Mouse (Mus musculus): ENCODE results near the gene Rab40b.
"Not testable (repeated sequence)": the region's sequence is repeated elsewhere in the genome, so short reads cannot be mapped to it uniquely, and the experiment has no call there.

The Rab40b gene

DNA sequence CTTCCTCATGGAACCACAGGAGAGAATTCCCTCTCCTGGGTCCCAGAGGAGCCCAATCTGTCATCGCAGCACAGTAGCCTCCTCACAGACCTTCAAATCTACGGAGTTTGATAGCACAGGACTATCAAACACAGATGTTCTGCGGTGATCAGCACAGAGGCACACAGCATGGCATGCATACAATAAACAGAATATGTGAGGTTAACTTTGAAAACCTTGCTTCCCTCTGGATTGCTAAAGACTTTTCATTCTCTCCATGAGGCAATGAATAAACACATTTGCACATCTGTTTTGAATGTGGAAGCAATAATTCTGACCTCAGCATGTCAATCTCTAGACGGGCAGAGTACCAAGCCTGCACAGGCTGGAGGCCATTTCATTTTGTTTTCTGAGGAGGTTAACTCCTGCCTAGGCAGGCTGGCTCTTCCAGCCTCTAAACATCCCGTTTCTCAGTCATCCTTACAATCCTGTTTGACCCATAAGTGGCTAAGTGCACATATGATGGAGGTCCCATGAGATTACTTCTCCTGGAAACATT, 20.8 kb downstream of the Rab40b start:
- no peak for DNase-seq

DNA sequence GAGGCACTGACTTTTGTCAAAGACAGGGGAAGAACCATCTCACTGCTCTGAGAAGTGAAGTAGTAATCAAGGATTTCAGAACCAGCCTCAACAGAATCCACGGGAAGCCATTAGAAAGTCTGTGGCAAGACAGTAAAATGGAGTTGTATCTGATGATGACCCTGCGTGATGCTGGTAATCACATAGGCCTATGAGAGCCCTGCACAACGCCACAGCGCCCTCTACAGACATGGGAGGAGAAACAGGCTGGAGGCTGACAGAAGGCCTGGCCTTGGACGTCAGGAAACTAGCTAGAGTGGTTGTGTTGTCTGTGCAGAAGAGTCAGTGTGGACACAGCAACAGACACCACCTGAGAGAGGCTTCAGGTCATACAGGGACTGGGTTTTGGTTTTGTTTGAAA, 25.8 kb downstream of the Rab40b start:
- peak in 1 of 2 experiments; percentile 47 for DNase-seq

DNA sequence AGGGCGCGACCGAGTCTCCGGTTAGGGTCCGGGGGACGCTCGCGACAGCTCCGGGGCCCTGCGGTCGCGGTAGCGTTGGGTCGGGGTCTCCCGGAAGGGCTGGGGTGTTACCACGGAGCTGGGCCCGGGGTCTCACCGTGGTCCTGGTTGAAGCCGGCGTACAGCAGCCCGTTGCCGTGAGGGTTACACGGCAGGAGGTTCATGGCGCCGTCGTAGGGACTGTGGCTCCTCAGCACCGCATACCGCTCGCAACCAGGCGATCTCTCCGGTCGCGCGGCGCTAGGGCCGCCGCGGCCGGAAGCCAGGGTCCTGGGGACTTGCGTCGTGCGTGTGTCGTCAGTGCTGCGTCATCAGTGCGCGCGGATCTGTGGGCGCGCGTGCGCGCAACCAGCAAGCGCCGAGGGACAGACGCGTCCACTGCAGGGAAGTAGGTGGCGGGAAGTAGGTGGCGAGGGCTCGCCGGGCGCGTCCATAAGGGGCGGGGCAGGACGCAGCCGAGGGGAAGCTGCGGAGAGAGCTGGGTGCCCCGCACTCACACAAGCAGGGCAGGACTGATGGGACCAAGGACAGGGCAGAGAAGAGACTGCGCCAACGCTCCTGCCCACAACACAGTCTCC, 33.9 kb downstream of the Rab40b start, which contains the start of gene Wdr45b:
Gene Wdr45b, minus strand, starts transcription at position 355 of the 617 bp plus-strand sequence.
- peak; percentile 99 for DNase-seq

DNA sequence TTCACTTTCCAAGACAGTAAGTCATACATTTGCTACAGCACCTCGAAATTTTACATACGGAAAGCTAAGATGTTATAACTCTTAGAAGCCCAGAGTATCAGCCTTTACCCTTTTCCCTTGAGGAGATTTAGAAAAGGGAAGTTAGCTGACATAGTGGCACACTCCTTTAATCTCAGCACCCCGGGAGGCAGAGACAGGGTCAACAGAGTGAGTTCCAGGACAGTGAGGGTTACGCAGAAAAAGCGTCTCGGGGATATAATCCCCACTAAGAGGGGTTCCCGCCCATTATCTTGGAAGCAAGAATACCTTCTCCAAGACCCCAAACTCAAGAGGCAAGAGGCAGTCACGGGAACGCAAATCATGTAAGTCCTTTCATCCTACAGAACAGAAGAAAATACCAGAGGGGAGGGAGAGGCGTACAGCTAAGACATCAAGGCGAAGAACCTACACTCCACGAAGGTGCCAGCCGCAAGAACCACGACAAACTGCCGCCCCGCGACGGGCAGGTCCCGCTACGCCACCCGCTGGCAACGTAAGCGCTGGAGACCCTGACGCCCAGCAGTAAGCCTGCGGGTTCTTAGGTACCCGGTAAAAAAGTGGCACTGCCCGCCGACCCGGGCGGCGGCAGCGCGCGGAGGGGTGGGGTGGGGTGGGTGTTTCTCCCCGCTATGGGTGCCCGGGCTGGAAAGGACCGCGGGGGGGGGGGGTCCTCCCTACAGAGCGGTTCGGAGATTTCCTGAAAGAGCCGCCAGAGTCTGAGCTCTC, 34.5 kb downstream of the Rab40b start:
- peak; percentile 48 to 55 for DNase-seq

DNA sequence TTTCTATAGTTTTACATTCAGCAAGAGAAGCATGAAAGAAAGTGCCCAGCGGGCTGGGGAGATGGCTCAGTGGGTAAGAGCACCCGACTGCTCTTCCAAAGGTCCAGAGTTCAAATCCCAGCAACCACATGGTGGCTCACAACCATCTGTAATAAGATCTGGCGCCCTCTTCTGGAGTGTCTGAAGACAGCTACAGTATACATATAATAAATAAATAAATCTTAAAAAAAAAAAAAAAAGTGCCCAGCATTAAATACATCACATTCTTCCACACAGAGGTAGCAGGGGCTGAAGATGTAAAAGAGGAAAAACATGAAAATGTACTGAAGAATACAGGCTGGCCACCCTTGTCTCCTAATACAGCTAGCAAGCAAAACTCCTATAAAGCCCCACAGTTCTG, 39.3 kb downstream of the Rab40b start:
- DNase-seq, result not testable (repeated sequence)

DNA sequence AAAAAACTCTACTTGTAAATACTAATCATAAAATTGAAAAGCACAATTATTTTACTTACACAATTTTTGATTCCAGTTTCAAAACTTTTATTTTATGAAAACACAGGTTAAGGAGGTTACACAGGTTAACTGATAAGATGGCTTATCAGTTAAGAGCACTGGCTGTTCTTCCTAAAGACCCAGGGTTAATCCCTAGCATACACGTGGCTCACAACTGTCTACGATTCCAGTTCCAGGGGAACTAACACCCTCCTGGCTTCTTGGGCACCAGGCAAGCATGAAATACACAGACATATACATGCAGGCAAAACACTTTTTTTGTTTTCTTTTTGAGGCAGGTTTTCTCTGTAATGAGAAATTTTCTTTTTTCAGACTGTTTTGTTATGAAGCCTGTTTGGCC, 39.9 kb downstream of the Rab40b start:
- no peak for DNase-seq

DNA sequence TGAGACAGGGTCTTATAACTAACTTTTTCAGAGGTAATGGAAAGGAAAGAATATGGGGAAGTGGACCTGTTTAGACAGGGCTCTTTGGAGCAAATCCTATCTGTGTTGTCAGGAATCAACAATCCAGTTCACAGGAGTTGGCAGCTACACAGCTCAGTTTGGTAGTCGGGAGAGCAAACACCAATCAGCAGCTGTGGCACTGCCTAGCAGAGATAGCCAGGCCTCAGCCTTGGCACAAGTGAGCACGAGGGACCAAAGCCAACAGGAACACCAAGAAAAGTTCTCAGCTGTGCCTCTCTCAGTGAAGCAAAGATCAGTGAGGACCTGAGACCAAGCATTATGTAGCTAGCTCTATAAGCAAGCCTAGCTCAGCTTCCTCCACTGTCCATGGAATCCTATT, 41.0 kb downstream of the Rab40b start:
- no peak for DNase-seq

DNA sequence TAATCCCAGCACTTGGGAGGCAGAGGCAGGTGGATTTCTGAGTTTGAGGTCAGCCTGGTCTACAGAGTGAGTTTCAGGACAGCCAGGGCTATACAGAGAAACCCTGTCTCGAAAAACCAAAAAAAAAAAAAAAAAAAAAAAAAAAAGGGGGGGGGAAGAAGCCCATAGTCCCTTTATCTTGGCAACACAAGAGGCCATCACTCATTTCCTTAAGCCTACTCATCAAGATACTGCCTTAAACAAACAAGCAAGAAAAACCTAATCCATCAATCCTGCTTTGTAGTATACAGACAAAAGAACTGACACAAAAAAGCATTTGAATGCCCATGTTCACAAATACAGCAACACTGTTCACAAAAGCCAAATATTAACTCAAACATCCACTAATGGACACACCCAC, 45.6 kb downstream of the Rab40b start:
- DNase-seq, result not testable (repeated sequence)

DNA sequence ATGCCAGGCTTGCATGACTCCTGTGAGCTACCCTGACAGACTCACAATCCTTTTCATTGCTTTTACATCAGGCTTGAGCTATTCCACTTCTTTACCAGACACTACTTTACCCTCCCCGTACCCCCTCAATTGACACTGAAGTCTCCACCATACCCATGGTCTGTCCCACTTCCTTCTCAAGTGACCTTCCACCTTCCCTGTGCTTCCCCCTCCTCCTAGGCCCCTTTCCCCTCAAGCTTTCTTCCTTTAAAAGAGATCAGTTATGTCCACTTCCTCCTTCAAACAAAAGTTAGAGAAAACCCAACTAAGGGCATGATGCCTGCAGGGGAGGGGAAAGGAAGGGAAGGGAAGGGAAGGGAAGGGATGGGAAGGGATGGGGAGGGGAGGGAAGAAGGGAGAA, 47.8 kb downstream of the Rab40b start:
- no peak for DNase-seq

DNA sequence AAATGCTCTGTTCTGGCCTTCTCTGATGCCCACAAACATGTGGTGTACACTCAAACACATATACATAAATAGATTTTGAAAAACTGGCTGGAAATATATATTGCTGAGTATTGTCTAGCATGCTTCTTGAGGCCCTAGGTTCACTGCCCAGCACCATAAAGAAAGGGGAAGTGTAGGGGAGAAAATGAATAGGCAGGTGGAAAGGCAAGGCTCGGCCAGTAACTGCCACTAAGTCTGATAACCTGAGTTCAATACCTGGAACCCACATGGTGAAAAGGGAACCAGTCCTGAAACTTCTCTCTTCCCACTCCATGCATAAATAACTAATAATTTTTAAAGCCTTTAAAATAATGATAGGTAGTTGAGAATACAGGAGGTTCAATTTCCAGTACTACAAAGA, 48.4 kb downstream of the Rab40b start:
- no peak for DNase-seq

DNA sequence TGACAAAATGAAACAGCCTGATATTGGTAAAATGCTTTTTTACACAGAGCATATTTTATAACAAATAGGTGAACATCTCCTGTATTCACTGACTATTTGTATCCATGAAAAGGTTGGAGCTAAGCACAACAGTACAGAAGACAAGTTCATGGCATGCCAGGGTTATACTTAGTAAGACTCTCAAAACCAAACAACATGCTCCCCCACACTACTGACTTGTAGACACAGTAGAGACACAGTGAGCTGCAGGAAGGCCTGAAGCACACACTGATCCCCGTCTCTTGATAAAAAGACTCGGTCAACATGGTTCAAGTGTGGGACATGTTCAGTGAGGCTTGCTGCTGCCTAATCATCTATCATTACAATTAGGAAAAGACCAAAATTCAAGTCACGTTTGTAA, 56.4 kb downstream of the Rab40b start:
- DNase-seq, result no peak

DNA sequence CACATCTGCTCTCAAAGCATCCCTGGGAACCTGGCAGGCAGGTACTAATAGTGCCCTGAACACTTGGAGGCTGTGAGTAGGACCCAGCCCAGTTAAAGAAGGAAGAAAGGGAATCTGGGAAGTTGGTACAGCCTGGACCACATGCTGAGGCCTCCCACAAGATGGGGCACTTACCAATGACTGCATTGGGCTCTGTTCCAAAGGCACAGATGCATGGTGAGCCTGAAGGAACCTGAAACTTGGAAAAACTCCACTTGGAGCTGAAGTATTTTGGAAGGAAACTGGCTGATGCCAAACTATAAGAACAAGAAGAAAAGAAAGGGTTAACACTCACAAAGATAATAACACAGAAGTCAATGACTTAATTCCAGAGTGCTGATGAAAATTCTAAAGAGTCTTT, 59.4 kb downstream of the Rab40b start:
- no peak for DNase-seq

DNA sequence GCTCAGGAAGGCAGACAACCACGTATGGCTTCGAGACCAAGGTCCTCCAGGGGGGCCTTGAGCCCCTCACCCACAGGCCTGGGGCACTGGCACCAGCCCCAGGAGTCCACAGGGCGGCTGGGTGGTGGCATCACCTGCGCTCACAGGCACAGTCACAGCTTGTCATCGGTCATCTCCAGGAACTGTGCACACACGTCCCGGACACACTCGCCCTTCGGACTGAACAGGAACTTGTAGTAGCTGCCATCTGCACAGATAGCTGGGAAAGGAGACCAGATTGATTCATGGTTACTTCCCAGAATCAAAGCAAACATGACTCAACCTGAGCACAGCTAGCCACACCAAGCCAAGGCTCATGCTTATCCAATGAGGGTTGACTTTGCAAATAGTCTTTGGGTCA, 59.8 kb downstream of the Rab40b start:
- DNase-seq, result no peak

DNA sequence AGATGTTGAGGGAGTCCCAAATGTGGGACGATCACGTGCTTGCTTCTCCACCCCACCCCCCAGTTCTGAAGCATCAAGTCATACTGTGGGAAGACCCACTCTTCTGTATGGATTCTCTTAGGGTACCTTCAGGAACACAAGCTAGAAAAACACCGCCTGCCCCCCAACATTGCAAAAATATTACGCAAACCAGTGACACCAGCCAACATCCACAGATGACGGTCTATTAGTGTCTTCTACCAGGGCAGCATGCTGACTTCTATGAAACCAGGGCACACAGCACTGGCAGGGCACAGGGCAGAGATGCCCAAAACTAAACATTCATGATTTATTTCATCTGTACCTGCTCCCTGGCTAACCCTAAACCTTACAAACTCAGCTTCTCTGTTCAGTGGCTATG, 61.4 kb downstream of the Rab40b start:
- DNase-seq, result no peak

DNA sequence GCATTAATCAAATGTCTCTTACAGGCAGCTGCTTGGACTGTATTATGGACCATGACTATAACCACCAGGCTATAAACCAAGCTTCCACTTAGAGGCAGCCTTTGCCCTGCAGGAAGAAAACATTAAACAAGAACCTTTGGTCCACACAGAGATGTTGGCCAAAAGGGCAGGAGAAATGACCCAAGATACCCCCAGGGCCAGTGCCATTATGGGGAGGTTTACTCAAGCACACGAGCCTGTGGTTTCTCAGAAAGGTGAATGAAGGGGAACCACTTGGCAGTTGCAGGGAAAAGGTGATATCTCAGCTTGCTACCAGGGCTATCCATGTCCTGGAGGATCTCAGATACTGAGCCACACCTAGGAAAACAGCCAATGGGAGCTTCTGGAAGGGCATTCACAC, 62.0 kb downstream of the Rab40b start:
- no peak for DNase-seq

DNA sequence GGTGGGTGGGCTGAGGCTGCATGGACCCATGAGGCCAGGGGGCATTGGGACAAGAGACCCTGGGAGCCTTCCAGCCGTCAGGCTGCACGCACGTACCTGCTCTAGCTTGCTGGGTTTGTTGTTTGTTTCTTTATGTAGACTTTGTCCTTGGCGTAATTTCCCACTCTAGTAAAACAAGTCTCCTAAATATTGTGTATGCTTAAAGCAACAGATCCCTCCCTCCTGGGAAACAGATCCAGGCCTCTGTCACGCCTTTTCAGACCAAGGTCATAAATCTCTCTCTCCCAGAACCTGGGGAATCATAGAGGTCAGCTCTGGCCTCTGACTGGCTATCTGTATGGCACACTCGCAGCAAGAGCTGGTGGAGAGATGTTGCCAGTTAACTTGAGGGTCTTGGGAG, 80.3 kb downstream of the Rab40b start:
- not testable (repeated sequence) for DNase-seq

DNA sequence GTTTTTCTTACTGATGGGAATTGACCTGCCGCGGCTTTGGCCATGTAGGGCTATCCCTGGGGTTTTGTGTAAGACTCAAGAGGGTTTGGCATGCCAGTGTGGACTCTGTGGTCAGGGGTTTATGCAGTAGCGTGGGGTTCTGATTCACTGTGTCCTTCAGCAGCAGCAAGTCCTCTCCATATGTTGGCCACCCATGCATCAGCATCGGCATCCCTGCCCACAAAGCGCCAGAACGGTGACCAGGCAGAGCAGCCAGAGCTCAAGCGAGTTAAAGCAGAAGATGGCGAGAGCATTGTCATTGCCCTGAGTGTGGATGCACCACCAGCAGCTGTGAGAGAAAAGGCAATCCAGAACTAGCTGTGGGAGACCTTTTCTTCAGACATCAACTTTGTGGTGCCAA, 81.4 kb downstream of the Rab40b start:
- no peak for DNase-seq

Measured in lung, postnatal 4 days (tissue).